In the genomic region with DNA sequence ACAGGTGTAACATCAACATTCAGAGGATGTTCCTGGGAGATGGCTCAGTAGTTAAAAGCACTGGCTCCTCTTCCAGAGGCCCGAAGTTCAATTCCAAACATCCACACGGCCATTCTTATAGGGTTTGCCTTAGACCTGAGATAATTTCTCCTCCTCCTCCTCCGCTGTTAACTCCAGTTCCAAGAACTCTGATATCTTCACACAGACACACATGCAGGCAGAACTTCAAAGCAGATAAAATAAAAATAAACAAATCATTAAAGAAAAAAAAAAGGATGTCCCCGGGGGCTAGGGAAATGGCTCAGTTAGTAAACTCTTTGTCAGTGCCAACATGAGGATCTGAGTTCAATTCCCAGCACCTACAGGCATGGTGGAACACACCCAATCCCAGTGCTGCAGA, we compare ENCODE assay signal across 32 mouse cellular contexts. TPM values are rescaled to one million over a fixed set of nuclear protein-coding genes. Genes with fewer than 3 reads are reported as not detected.
DNase-seq lines count a peak whose midpoint lies in the region; ATAC-seq and TF ChIP-seq lines count a peak whose summit lies in the region.
"Had no signal": no experiment of that assay in that cellular context is flagged by ENCODE, and none has a peak within 500 bp of the region (broad histone marks: within the 10 kb centered on the region; RNA-seq: fewer than 3 reads in every experiment).

No protein-coding gene starts in this region.

- DNase-seq in forebrain, embryonic 11.5 days (ENCODE audit: low spot score), result peak; percentile 13
- DNase-seq in forebrain, postnatal 0 days, result no peak
- DNase-seq in c-Kit-positive CD71-positive TER-119-negative erythroid progenitor cells, embryonic 14.5 days (ENCODE audit: low read depth), result peak; percentile 25
- DNase-seq in liver, embryonic 13.5 days, result no peak
- no peak for DNase-seq in layer of hippocampus, postnatal 10 days (ENCODE audit: low spot score in 2 of 2)
- DNase-seq: adrenal gland, postnatal 14 days; B cell, adult 2 months; cerebellum, adult 2 months; cerebellum, postnatal 10 days; embryo, embryonic 11 days; gastrocnemius, postnatal 25 days; heart, postnatal 36 days had no signal

- H3K36me3 ChIP-seq in forebrain, embryonic 11.5 days (ENCODE audit: control insufficient read depth, insufficient read depth, low read length), result no peaks in the 10 kb centered on the region
- H3K36me3 ChIP-seq in forebrain, postnatal 0 days (ENCODE audit: insufficient read depth), result no peaks in the 10 kb centered on the region
- no peaks in the 10 kb centered on the region for H3K36me3 ChIP-seq in liver, embryonic 13.5 days
- no peaks in the 10 kb centered on the region for H3K36me3 ChIP-seq in midbrain, embryonic 13.5 days
- H3K36me3 ChIP-seq: embryonic facial prominence, embryonic 15.5 days; forebrain, embryonic 12.5 days; G1E; heart, embryonic 13.5 days; hindbrain, embryonic 15.5 days had no signal

- no peak overlapping the region for H3K9ac ChIP-seq in forebrain, embryonic 11.5 days (ENCODE audit: low read length)
- H3K9ac ChIP-seq in forebrain, postnatal 0 days, result no peak overlapping the region
- H3K9ac ChIP-seq in liver, embryonic 13.5 days, result no peak overlapping the region
- no peak overlapping the region for H3K9ac ChIP-seq in midbrain, embryonic 13.5 days (replicated peaks)
- H3K9ac ChIP-seq: embryonic facial prominence, embryonic 15.5 days; forebrain, embryonic 12.5 days; heart, embryonic 13.5 days; hindbrain, embryonic 15.5 days had no signal

- ATAC-seq in forebrain, embryonic 11.5 days (replicated peaks; ENCODE audit: low FRiP score), result no peak
- ATAC-seq in forebrain, postnatal 0 days, result no peak
- ATAC-seq in liver, embryonic 13.5 days (ENCODE audit: low read depth), result peak; percentile 74
- ATAC-seq in megakaryocyte-erythroid progenitor cell, adult 5-6 weeks (replicated peaks; ENCODE audit: low FRiP score, low TSS enrichment, poor library complexity, severe bottlenecking), result 0 out of 2 replicates have a peak, but pooled peaks have one; percentile 36
- no peak for ATAC-seq in midbrain, embryonic 13.5 days
- ATAC-seq: activated CD4-positive, CD25-positive, alpha-beta regulatory T cell, adult 4 months; CD4-positive, CD25-positive, alpha-beta regulatory T cell, adult 4 months; forebrain, embryonic 16.5 days; Patski had no signal

- TF ChIP-seq CTCF in forebrain, postnatal 0 days (IDR thresholded peaks at IDR 0.05; ENCODE audit: low read depth), result no peak

- H3K4me1 ChIP-seq in forebrain, embryonic 11.5 days (replicated peaks; ENCODE audit: control insufficient read depth, insufficient read depth, low read length), result no peaks in the 10 kb centered on the region
- no peaks in the 10 kb centered on the region for H3K4me1 ChIP-seq in forebrain, postnatal 0 days (ENCODE audit: insufficient read depth)
- H3K4me1 ChIP-seq in liver, embryonic 13.5 days (replicated peaks), result peaks cover 13% of the 10 kb centered on the region
- H3K4me1 ChIP-seq in midbrain, embryonic 13.5 days (replicated peaks), result 0 out of 2 replicates have a peak, but pooled peaks cover 5% of the 10 kb centered on the region
- H3K4me1 ChIP-seq: heart, embryonic 13.5 days; hindbrain, embryonic 15.5 days had no signal

- no peaks in the 10 kb centered on the region for H3K27me3 ChIP-seq in forebrain, embryonic 11.5 days (ENCODE audit: control insufficient read depth, insufficient read depth, low read length)
- no peaks in the 10 kb centered on the region for H3K27me3 ChIP-seq in forebrain, postnatal 0 days (ENCODE audit: insufficient read depth, low read length)
- no peaks in the 10 kb centered on the region; the same call in 1 of the 2 replicates for H3K27me3 ChIP-seq in liver, embryonic 13.5 days
- no peaks in the 10 kb centered on the region for H3K27me3 ChIP-seq in midbrain, embryonic 13.5 days
- H3K27me3 ChIP-seq: embryonic facial prominence, embryonic 15.5 days; forebrain, embryonic 12.5 days; hindbrain, embryonic 15.5 days had no signal

- 90% methylated on average over 4 of the region's 4 CpGs for WGBS in forebrain, embryonic 11.5 days
- WGBS in forebrain, postnatal 0 days, result 84% methylated on average over 4 of the region's 4 CpGs
- 21% methylated on average over 4 of the region's 4 CpGs for WGBS in liver, embryonic 13.5 days (ENCODE audit: insufficient replicate concordance)
- WGBS in midbrain, embryonic 13.5 days, result 87% methylated on average over 4 of the region's 4 CpGs

- no peak overlapping the region for H3K4me3 ChIP-seq in forebrain, embryonic 11.5 days (ENCODE audit: low read depth, low read length)
- no peak overlapping the region for H3K4me3 ChIP-seq in forebrain, postnatal 0 days (ENCODE audit: low read depth, low read length)
- no peak overlapping the region for H3K4me3 ChIP-seq in liver, embryonic 13.5 days (replicated peaks)
- no peak overlapping the region for H3K4me3 ChIP-seq in midbrain, embryonic 13.5 days (replicated peaks)
- H3K4me3 ChIP-seq: embryonic facial prominence, embryonic 15.5 days; erythroblast, embryonic 14.5 days; forebrain, embryonic 12.5 days; heart, embryonic 13.5 days; hindbrain, embryonic 15.5 days had no signal

- H3K27ac ChIP-seq in forebrain, embryonic 11.5 days (ENCODE audit: low read depth, low read length), result no peak overlapping the region
- H3K27ac ChIP-seq in forebrain, postnatal 0 days (ENCODE audit: low read depth, low read length), result no peak overlapping the region
- H3K27ac ChIP-seq in liver, embryonic 13.5 days, result no peak overlapping the region
- H3K27ac ChIP-seq in midbrain, embryonic 13.5 days, result no peak overlapping the region
- H3K27ac ChIP-seq: embryonic facial prominence, embryonic 15.5 days; forebrain, embryonic 12.5 days; heart, embryonic 13.5 days; hindbrain, embryonic 15.5 days had no signal

- no peak overlapping the region for H3K4me2 ChIP-seq in forebrain, embryonic 11.5 days (ENCODE audit: low read depth, low read length, severe bottlenecking)
- H3K4me2 ChIP-seq in forebrain, postnatal 0 days (ENCODE audit: low read depth), result no peak overlapping the region
- peak overlapping the region; percentile 24; the same call in 1 of the 2 replicates for H3K4me2 ChIP-seq in liver, embryonic 13.5 days
- H3K4me2 ChIP-seq in midbrain, embryonic 13.5 days (replicated peaks), result no peak overlapping the region
- H3K4me2 ChIP-seq: embryonic facial prominence, embryonic 15.5 days; forebrain, embryonic 12.5 days; heart, embryonic 13.5 days; hindbrain, embryonic 15.5 days had no signal

- no peaks in the 10 kb centered on the region for H3K9me3 ChIP-seq in forebrain, embryonic 11.5 days (ENCODE audit: control insufficient read depth, low read length)
- H3K9me3 ChIP-seq in forebrain, postnatal 0 days (ENCODE audit: low read length), result no peaks in the 10 kb centered on the region
- H3K9me3 ChIP-seq in liver, embryonic 13.5 days (replicated peaks), result no peaks in the 10 kb centered on the region
- H3K9me3 ChIP-seq in midbrain, embryonic 13.5 days, result peaks cover 3% of the 10 kb centered on the region; the same call in 1 of the 2 replicates
- H3K9me3 ChIP-seq: embryonic facial prominence, embryonic 15.5 days; forebrain, embryonic 12.5 days; G1E; heart, embryonic 13.5 days; hindbrain, embryonic 15.5 days had no signal

RNA-seq across cellular contexts. Expression of gene Bmp8b, which starts 26.7 kb away (rescaled TPM):
- polyA plus RNA-seq in forebrain, embryonic 11.5 days (2014; fragmentation: Nextera tagmentation; extraction: Ambion mirVana), result 0.20 and 0.24 TPM in 2 replicates
- total RNA-seq in forebrain, postnatal 0 days (2014; rRNA removed), result 0.31 and 0.62 TPM in 2 replicates
- 0.15 and 0.40 TPM in 2 replicates for polyA plus RNA-seq in forebrain, postnatal 0 days (2015; fragmentation: Nextera tagmentation; extraction: Ambion mirVana)
- polyA plus RNA-seq in liver, embryonic 13.5 days (2015; fragmentation: Nextera tagmentation; extraction: Ambion mirVana), result 0.50 and 0.81 TPM in 2 replicates
- 0.33 TPM in 1 of 2 replicates, not detected in the other for total RNA-seq in megakaryocyte-erythroid progenitor cell, adult 5-6 weeks (2014; fragmentation: Nextera tagmentation)
- not detected in 2 replicates for total RNA-seq in megakaryocyte-erythroid progenitor cell, adult 5-6 weeks (2017)
- under 1 TPM; 0.42 to 0.71 TPM for total RNA-seq in layer of hippocampus, postnatal 10 days (2021)
- 0.13 and 0.14 TPM in 2 replicates for polyA plus RNA-seq in midbrain, embryonic 13.5 days (2015; fragmentation: Nextera tagmentation; extraction: Ambion mirVana)
- total RNA-seq: adrenal gland, postnatal 14 days; common myeloid progenitor, adult 5-6 weeks; gastrocnemius, adult 18-20 months; gastrocnemius, postnatal 25 days; granulocyte monocyte progenitor cell, adult 5-6 weeks; heart, adult 8-10 months; heart, postnatal 36 days had no signal
- polyA plus RNA-seq: erythroblast, embryonic 14.5 days; G1E; hindbrain, embryonic 11.5 days had no signal

RNA-seq across cellular contexts. Expression of gene Oxct2b, which starts 37.8 kb away (rescaled TPM):
- polyA plus RNA-seq in forebrain, embryonic 11.5 days (2014; fragmentation: Nextera tagmentation; extraction: Ambion mirVana), result not detected in 2 replicates
- 0.62 TPM in 2 replicates for total RNA-seq in forebrain, postnatal 0 days (2014; rRNA removed)
- 0.33 and 0.34 TPM in 2 replicates for polyA plus RNA-seq in forebrain, postnatal 0 days (2015; fragmentation: Nextera tagmentation; extraction: Ambion mirVana)
- polyA plus RNA-seq in liver, embryonic 13.5 days (2015; fragmentation: Nextera tagmentation; extraction: Ambion mirVana), result not detected in 2 replicates
- not detected in 2 replicates for total RNA-seq in megakaryocyte-erythroid progenitor cell, adult 5-6 weeks (2014; fragmentation: Nextera tagmentation)
- total RNA-seq in megakaryocyte-erythroid progenitor cell, adult 5-6 weeks (2017), result not detected in 2 replicates
- under 1 TPM; 0.39 to 0.45 TPM for total RNA-seq in layer of hippocampus, postnatal 10 days (2021)
- 0.11 and 0.14 TPM in 2 replicates for polyA plus RNA-seq in midbrain, embryonic 13.5 days (2015; fragmentation: Nextera tagmentation; extraction: Ambion mirVana)
- total RNA-seq: adrenal gland, adult 18-20 months; adrenal gland, postnatal 14 days; common myeloid progenitor, adult 5-6 weeks; G1E; gastrocnemius, adult 18-20 months; gastrocnemius, postnatal 25 days; heart, adult 8-10 months; heart, postnatal 36 days had no signal
- polyA plus RNA-seq: activated CD4-positive, CD25-positive, alpha-beta regulatory T cell, adult 4 months; CD4-positive, CD25-positive, alpha-beta regulatory T cell, adult 4 months; embryonic facial prominence, embryonic 11.5 days; erythroblast, embryonic 14.5 days; heart, postnatal 0 days; Patski had no signal

Comparison
In these comparisons a context has a peak if more than half of its experiments do, and no peak if none do; other contexts are left out.
1. DNase-seq: peak in forebrain, embryonic 11.5 days (single experiment) and c-Kit-positive CD71-positive TER-119-negative erythroid progenitor cells, embryonic 14.5 days (single experiment); none in forebrain, postnatal 0 days (single experiment), liver, embryonic 13.5 days (single experiment) and layer of hippocampus, postnatal 10 days (0 of 2).
2. ATAC-seq: peak in liver, embryonic 13.5 days (single experiment) and megakaryocyte-erythroid progenitor cell, adult 5-6 weeks (single experiment); none in forebrain, embryonic 11.5 days (single experiment), forebrain, postnatal 0 days (single experiment) and midbrain, embryonic 13.5 days (single experiment).